Mouse (Mus musculus): ENCODE data around the gene Cacna1e. TPM values are rescaled to one million over a fixed set of nuclear protein-coding genes. Genes with fewer than 3 reads are reported as not detected.

Gene Cacna1e
- polyA plus RNA-seq, 1 experiment from 2014 or later, result 0.60 TPM

GRCm38 (mm10) chr1:154461521-154461920 lies 422.8 kb downstream of the Cacna1e start:
- Histone ChIP-seq H3K9me3 (no peaks in the 10 kb centered on the region), H3K27ac (no peak overlapping the region), H3K36me3 (no peaks in the 10 kb centered on the region), H3K4me1 (no peaks in the 10 kb centered on the region), H3K4me2 (no peak overlapping the region), H3K4me3 (no peak overlapping the region), H3K27me3 (no peaks in the 10 kb centered on the region), H3K9ac (no peak overlapping the region)
- no peak for ATAC-seq (ENCODE audit: insufficient number of reproducible peaks, low FRiP score, low TSS enrichment, low read depth)
- WGBS, result 62% methylated on average over 5 of the region's 5 CpGs

DNA sequence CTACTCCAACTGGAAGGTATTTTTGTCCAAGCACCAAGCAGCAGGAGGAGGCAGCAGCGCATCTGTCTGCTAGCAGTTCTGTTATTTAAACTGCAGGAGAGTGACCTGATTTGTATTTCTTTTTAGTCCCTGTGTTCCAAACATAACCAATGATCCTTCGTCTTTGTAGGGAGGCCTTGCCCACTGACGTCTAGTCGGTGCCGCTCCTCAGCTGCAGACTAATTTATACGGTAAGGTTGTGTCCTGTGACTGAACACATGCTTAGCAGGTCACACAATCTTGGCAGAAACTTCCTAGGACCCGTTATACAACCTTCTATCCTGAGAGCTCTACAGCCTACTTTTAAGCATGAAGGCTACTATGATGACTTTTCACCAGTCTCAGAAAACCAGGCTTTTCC lies 424.2 kb downstream of the Cacna1e start:
- H3K9me3 ChIP-seq, result no peaks in the 10 kb centered on the region
- H3K4me1 ChIP-seq, result no peaks in the 10 kb centered on the region
- no peak overlapping the region for H3K27ac ChIP-seq
- no peak for ATAC-seq (ENCODE audit: insufficient number of reproducible peaks, low FRiP score, low TSS enrichment, low read depth)
- no peaks in the 10 kb centered on the region for H3K36me3 ChIP-seq
- no peak overlapping the region for H3K4me3 ChIP-seq
- H3K9ac ChIP-seq, result no peak overlapping the region
- H3K4me2 ChIP-seq, result no peak overlapping the region
- 84% methylated on average over 7 of the region's 7 CpGs for WGBS
- no peaks in the 10 kb centered on the region for H3K27me3 ChIP-seq

DNA sequence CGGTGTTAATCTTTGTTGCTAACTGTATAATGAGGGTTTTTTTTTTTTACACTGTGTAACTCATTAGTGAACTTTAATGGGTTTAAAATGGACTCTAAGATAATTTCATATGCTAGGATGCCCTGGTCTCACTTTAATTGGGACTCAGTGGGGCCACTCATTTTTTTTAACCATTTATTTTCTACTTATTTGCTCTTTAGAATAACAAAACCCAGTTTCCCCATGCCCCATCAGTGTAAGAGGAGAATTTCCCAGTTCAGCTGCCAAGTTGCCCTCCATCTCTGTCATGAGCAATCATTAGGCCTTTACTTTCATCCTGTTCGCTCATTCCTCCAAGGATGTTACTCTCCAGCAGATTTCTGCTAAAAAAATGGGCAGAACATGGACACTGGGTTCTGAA lies 425.7 kb downstream of the Cacna1e start:
- H3K4me2 ChIP-seq, result no peak overlapping the region
- no peaks in the 10 kb centered on the region for H3K9me3 ChIP-seq
- no peaks in the 10 kb centered on the region for H3K4me1 ChIP-seq
- no peaks in the 10 kb centered on the region for H3K36me3 ChIP-seq
- H3K9ac ChIP-seq, result no peak overlapping the region
- WGBS, result 75% methylated on average over 2 of the region's 2 CpGs
- ATAC-seq (ENCODE audit: insufficient number of reproducible peaks, low FRiP score, low TSS enrichment, low read depth), result no peak
- no peak overlapping the region for H3K4me3 ChIP-seq
- H3K27me3 ChIP-seq, result no peaks in the 10 kb centered on the region
- no peak overlapping the region for H3K27ac ChIP-seq

- no peaks in the 10 kb centered on the region for H3K27me3 ChIP-seq
- WGBS, result 82% methylated on average over 3 of the region's 3 CpGs
- no peaks in the 10 kb centered on the region for H3K36me3 ChIP-seq
- H3K9me3 ChIP-seq, result no peaks in the 10 kb centered on the region
- H3K4me1 ChIP-seq, result no peaks in the 10 kb centered on the region
- no peak overlapping the region for H3K27ac ChIP-seq
- no peak overlapping the region for H3K4me3 ChIP-seq
- no peak overlapping the region for H3K9ac ChIP-seq
- ATAC-seq (ENCODE audit: insufficient number of reproducible peaks, low FRiP score, low TSS enrichment, low read depth), result no peak
- H3K4me2 ChIP-seq, result no peak overlapping the region
These were observed 433.5 kb downstream of the Cacna1e start for GRCm38 (mm10) chr1:154450799-154451198.

GRCm38 (mm10) chr1:154446456-154446855 lies 437.8 kb downstream of the Cacna1e start:
- 75% methylated on average over 3 of the region's 3 CpGs for WGBS
- ATAC-seq (ENCODE audit: insufficient number of reproducible peaks, low FRiP score, low TSS enrichment, low read depth), result no peak

GRCm38 (mm10) chr1:154433520-154433919 lies 450.8 kb downstream of the Cacna1e start:
- H3K4me2 ChIP-seq, result no peak overlapping the region
- no peak for ATAC-seq (ENCODE audit: insufficient number of reproducible peaks, low FRiP score, low TSS enrichment, low read depth)
- H3K9me3 ChIP-seq, result no peaks in the 10 kb centered on the region
- H3K27me3 ChIP-seq, result no peaks in the 10 kb centered on the region
- H3K9ac ChIP-seq, result no peak overlapping the region
- 93% methylated on average over 1 of the region's 1 CpGs for WGBS
- no peak overlapping the region for H3K27ac ChIP-seq
- no peaks in the 10 kb centered on the region for H3K4me1 ChIP-seq
- H3K4me3 ChIP-seq, result no peak overlapping the region
- no peaks in the 10 kb centered on the region for H3K36me3 ChIP-seq

More at GRCm38 (mm10) chr1:154446456-154446855, 437.8 kb downstream of the Cacna1e start:
- Histone ChIP-seq H3K9ac (no peak overlapping the region), H3K4me3 (no peak overlapping the region), H3K36me3 (no peaks in the 10 kb centered on the region), H3K4me2 (no peak overlapping the region), H3K27ac (no peak overlapping the region), H3K27me3 (no peaks in the 10 kb centered on the region), H3K4me1 (no peaks in the 10 kb centered on the region), H3K9me3 (no peaks in the 10 kb centered on the region)

GRCm38 (mm10) chr1:154433112-154433511 lies 451.2 kb downstream of the Cacna1e start:
- Histone ChIP-seq H3K4me2 (no peak overlapping the region), H3K27ac (no peak overlapping the region), H3K4me3 (no peak overlapping the region), H3K9ac (no peak overlapping the region), H3K27me3 (no peaks in the 10 kb centered on the region), H3K36me3 (no peaks in the 10 kb centered on the region), H3K9me3 (no peaks in the 10 kb centered on the region), H3K4me1 (no peaks in the 10 kb centered on the region)
- 58% methylated on average over 1 of the region's 1 CpGs for WGBS
- no peak for ATAC-seq (ENCODE audit: insufficient number of reproducible peaks, low FRiP score, low TSS enrichment, low read depth)

- H3K4me1 ChIP-seq, result no peaks in the 10 kb centered on the region
- no peaks in the 10 kb centered on the region for H3K36me3 ChIP-seq
- H3K9me3 ChIP-seq, result no peaks in the 10 kb centered on the region
- no peak overlapping the region for H3K4me3 ChIP-seq
- H3K9ac ChIP-seq, result no peak overlapping the region
- H3K27ac ChIP-seq, result no peak overlapping the region
- WGBS, result 80% methylated on average over 7 of the region's 7 CpGs
- no peak overlapping the region for H3K4me2 ChIP-seq
- H3K27me3 ChIP-seq, result no peaks in the 10 kb centered on the region
- no peak for ATAC-seq (ENCODE audit: insufficient number of reproducible peaks, low FRiP score, low TSS enrichment, low read depth)
These were observed 456.0 kb downstream of the Cacna1e start for GRCm38 (mm10) chr1:154428276-154428675.

DNA sequence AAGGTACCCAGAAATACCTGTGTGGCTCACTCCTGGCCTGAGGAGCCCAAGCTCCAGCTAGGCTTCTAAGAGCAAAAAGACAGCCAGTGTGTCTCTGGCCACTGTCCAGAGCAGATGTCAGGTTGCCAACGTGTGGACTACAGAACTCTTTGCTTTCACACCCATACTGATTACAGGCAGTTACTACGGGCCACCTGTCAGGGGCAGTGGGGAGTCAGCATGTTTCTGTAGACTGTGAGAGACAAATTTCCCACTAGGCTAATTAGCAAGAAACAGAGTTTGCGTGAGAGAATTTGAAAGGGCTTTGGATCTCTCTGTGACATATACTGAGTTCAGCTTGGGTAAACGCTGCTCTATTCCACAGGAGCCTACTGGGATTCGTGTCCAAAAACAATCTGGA lies 466.0 kb downstream of the Cacna1e start:
- Histone ChIP-seq H3K9me3 (no peaks in the 10 kb centered on the region), H3K9ac (no peak overlapping the region), H3K4me3 (no peak overlapping the region), H3K27ac (no peak overlapping the region), H3K4me1 (no peaks in the 10 kb centered on the region), H3K4me2 (no peak overlapping the region), H3K27me3 (no peaks in the 10 kb centered on the region), H3K36me3 (no peaks in the 10 kb centered on the region)
- ATAC-seq (ENCODE audit: insufficient number of reproducible peaks, low FRiP score, low TSS enrichment, low read depth), result no peak
- 58% methylated on average over 5 of the region's 5 CpGs for WGBS

- Histone ChIP-seq H3K4me1 (no peaks in the 10 kb centered on the region), H3K4me2 (no peak overlapping the region), H3K36me3 (no peaks in the 10 kb centered on the region), H3K9ac (no peak overlapping the region), H3K4me3 (no peak overlapping the region), H3K27me3 (no peaks in the 10 kb centered on the region), H3K9me3 (no peaks in the 10 kb centered on the region), H3K27ac (no peak overlapping the region)
- 59% methylated on average over 20 of the region's 20 CpGs for WGBS
- ATAC-seq (ENCODE audit: insufficient number of reproducible peaks, low FRiP score, low TSS enrichment, low read depth), result no peak
These were observed 467.7 kb downstream of the Cacna1e start for GRCm38 (mm10) chr1:154416384-154417155.

- Histone ChIP-seq H3K9ac (no peak overlapping the region), H3K36me3 (no peaks in the 10 kb centered on the region), H3K27ac (no peak overlapping the region), H3K27me3 (no peaks in the 10 kb centered on the region), H3K4me3 (no peak overlapping the region), H3K4me2 (no peak overlapping the region), H3K9me3 (no peaks in the 10 kb centered on the region), H3K4me1 (no peaks in the 10 kb centered on the region)
- ATAC-seq (ENCODE audit: insufficient number of reproducible peaks, low FRiP score, low TSS enrichment, low read depth), result no peak
- WGBS, result 85% methylated on average over 10 of the region's 10 CpGs
These were observed 468.5 kb downstream of the Cacna1e start for GRCm38 (mm10) chr1:154415826-154416225.

GRCm38 (mm10) chr1:154413138-154413537 lies 471.2 kb downstream of the Cacna1e start:
- no peaks in the 10 kb centered on the region for H3K9me3 ChIP-seq
- H3K36me3 ChIP-seq, result no peaks in the 10 kb centered on the region
- H3K4me2 ChIP-seq, result no peak overlapping the region
- no peaks in the 10 kb centered on the region for H3K4me1 ChIP-seq
- no peak overlapping the region for H3K9ac ChIP-seq
- no peak overlapping the region for H3K4me3 ChIP-seq
- ATAC-seq (ENCODE audit: insufficient number of reproducible peaks, low FRiP score, low TSS enrichment, low read depth), result no peak
- H3K27me3 ChIP-seq, result no peaks in the 10 kb centered on the region
- WGBS, result 65% methylated on average over 3 of the region's 3 CpGs
- H3K27ac ChIP-seq, result no peak overlapping the region

DNA sequence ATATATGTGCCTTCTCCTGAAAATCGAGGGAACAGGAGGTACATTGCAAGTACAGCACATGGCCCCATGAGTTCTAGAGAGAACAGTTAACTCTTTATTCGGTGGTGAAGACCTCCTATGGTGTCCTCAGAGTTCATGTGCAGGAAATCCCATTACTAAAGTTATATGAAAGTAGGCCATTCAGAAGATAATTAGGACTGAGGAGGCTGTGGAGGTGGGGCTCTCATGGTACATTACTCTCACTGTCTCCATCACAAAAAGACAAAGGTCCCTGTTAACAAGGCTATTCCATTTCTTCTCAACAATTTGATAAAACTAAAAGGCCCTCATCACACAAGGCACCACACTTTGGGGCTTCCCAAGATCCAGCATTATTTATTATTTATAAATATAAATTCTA lies 475.2 kb downstream of the Cacna1e start:
- Histone ChIP-seq H3K4me3 (no peak overlapping the region), H3K4me1 (no peaks in the 10 kb centered on the region), H3K36me3 (no peaks in the 10 kb centered on the region), H3K27ac (no peak overlapping the region), H3K9ac (no peak overlapping the region), H3K9me3 (no peaks in the 10 kb centered on the region), H3K27me3 (no peaks in the 10 kb centered on the region), H3K4me2 (no peak overlapping the region)
- ATAC-seq (ENCODE audit: insufficient number of reproducible peaks, low FRiP score, low TSS enrichment, low read depth), result no peak
- WGBS, result 79% methylated on average over 2 of the region's 2 CpGs

All from limb, embryonic 15.5 days (tissue).